Mouse (Mus musculus) midbrain, embryonic 10.5 days (tissue): ENCODE results near the gene Ccdc40. TPM values are rescaled to one million over a fixed set of nuclear protein-coding genes. Genes with fewer than 3 reads are reported as not detected.

ENCODE experiments used
- DNase-seq: peaks from one replicate; pipeline ENCODE4 v3.0.0-alpha.2; 2017; ENCODE audit warnings: low spot score
- H3K27ac ChIP-seq: fragments of 300-500 bp; sonication (generic); replicated peaks from 2 replicates; pipeline ENCODE4 v1.5.1; 2016; ENCODE audit warnings: mild to moderate bottlenecking
- H3K27me3 ChIP-seq: fragments of 300-500 bp; sonication (generic); 2 replicates; pipeline ENCODE4 v1.6.1; 2016; ENCODE audit warnings: low read depth, mild to moderate bottlenecking; ENCODE audit not compliant: poor library complexity, severe bottlenecking
- H3K36me3 ChIP-seq: fragments of 300-500 bp; sonication (generic); 2 replicates; pipeline ENCODE4 v1.6.1; 2016; ENCODE audit warnings: mild to moderate bottlenecking, moderate library complexity
- H3K4me1 ChIP-seq: fragments of 300-500 bp; sonication (generic); 2 replicates; pipeline ENCODE4 v1.6.1; 2016
- H3K4me3 ChIP-seq: fragments of 300-500 bp; sonication (generic); 2 replicates; pipeline ENCODE4 v1.5.1; 2016; ENCODE audit warnings: mild to moderate bottlenecking, moderate library complexity
- H3K9me3 ChIP-seq: fragments of 300-500 bp; sonication (generic); replicated peaks from 2 replicates; pipeline ENCODE4 v1.6.1; 2016; ENCODE audit warnings: mild to moderate bottlenecking
- WGBS: fragments of 180-500 bp; shearing (Covaris S2); methylation state at CpG from one replicate; pipeline ENCODE4 v1.1.7; 2016; 5-methylcytosine and 5-hydroxymethylcytosine counted together
- polyA plus RNA-seq: library from polyadenylated mRNA; unstranded; fragments of >200 nt; fragmentation: Nextera tagmentation; extraction: Ambion mirVana; gene quantifications from 2 replicates; pipeline ENCODE4 v1.2.1, GENCODE M21; 2016

Gene Ccdc40
- polyA plus RNA-seq, 1 experiment from 2014 or later = 20.6 TPM

DNA sequence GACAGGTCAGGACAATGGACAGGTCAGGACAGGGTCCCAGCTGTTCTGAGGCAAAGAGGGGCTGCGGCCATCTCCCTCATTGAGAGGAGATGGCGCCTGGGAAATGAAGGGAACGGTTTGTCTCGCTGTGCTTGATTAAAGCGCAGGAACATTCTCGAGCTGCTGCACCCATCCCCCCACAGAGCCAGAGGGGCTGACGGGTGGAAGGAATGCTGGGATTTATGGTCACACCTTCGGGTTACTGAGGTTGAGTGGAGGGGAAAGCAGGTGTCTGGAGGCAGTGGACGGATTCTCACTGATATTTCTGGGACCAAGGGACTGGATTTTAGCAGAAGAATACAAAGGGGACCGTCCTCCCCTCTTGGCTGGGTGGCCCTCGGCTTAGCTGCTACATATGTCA is 79.5 kb downstream of the Ccdc40 start:
- Histone ChIP-seq H3K9me3 (no peaks in the 10 kb centered on the region), H3K27ac (no peak overlapping the region), H3K4me3 (no peak overlapping the region), H3K4me1 (peaks cover 29% of the 10 kb centered on the region), H3K36me3 (no peaks in the 10 kb centered on the region), H3K27me3 (peaks cover 28% of the 10 kb centered on the region)
- WGBS = 37% methylated on average over 11 of the region's 11 CpGs
- DNase-seq = no peak

DNA sequence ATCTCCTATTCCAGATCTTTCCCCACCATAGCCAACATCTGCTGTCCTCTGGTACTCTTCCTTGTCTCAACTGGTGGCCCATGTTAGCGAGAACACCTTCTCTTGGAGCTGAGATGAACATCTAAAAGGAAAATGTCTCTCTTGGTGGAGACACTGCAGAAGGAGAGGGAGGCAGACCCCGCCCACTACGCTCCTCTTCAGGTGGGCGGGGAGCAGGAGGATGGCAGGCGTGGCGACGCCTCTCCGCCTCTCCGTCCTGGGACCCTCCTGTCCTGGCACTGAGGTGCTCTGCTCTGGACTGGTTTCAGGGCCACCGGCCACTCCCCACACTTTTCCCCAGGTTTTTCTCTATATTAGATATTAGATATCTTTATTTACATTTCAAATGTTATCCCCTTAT is 82.2 kb downstream of the Ccdc40 start:
- H3K27me3 ChIP-seq = peaks cover 18% of the 10 kb centered on the region; the same call in 1 of the 2 replicates
- no peaks in the 10 kb centered on the region for H3K36me3 ChIP-seq
- H3K9me3 ChIP-seq = no peaks in the 10 kb centered on the region
- H3K4me1 ChIP-seq = peaks cover 22% of the 10 kb centered on the region
- DNase-seq = no peak
- no peak overlapping the region for H3K27ac ChIP-seq
- WGBS = 18% methylated on average over 10 of the region's 10 CpGs
- H3K4me3 ChIP-seq = no peak overlapping the region

DNA sequence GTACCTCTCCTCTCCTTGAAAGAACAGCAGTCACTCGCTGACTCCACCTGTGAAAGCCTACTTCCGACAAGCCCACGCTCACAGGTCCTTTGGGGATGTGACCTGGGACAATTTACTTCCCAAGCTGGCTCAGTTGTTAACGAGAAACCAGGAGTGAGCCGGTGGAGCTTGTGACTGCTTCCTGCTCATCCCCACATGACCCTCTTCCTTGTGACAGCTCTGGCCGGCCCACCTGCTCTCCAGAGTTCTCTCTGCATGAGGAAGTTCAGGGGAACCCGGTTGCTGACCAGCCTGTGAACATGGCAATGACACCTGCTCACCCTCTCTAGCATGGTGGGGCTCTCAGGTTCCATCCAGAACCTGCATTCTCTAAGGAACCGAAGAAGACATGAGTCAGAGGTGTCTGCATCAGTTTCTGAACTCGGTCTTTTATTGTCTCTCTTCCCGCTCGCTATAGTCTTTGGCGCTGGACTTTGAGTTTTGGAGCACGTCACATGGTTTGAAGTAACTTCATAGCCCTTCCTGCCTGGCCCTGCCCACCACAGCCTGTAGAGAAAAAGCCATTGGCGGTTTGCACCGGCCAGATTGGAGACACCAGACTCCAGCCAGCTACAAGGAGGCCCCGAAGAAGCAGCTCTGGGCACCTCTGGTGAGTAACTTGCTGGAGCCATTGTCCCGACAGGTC is 86.0 kb downstream of the Ccdc40 start:
- 84% methylated on average over 17 of the region's 17 CpGs for WGBS
- Histone ChIP-seq H3K4me1 (no peaks in the 10 kb centered on the region), H3K36me3 (no peaks in the 10 kb centered on the region), H3K27ac (no peak overlapping the region), H3K9me3 (no peaks in the 10 kb centered on the region), H3K4me3 (no peak overlapping the region), H3K27me3 (0 out of 2 replicates have a peak, but pooled peaks cover 6% of the 10 kb centered on the region)
- DNase-seq = no peak

Other genes with a start within 250 kb of the Ccdc40 start
- gene Enpp7, start 240.4 kb upstream of the Ccdc40 start, polyA plus RNA-seq = not detected in 2 replicates
- gene Cbx2, start 205.6 kb upstream of the Ccdc40 start, polyA plus RNA-seq = 108 and 110 TPM in 2 replicates
- 13.5 and 15.0 TPM in 2 replicates for gene Cbx8, start 187.6 kb upstream of the Ccdc40 start, polyA plus RNA-seq
- gene Cbx4, start 142.4 kb upstream of the Ccdc40 start, polyA plus RNA-seq = 5.1 and 7.1 TPM in 2 replicates
- 27.0 and 29.6 TPM in 2 replicates for gene Tbc1d16, start 73 bp upstream of the Ccdc40 start, polyA plus RNA-seq
- gene Gaa, start 39.3 kb downstream of the Ccdc40 start, polyA plus RNA-seq = 32.0 and 33.6 TPM in 2 replicates
- gene Eif4a3, start 71.5 kb downstream of the Ccdc40 start, polyA plus RNA-seq = 465 and 494 TPM in 2 replicates
- gene Card14, start 79.2 kb downstream of the Ccdc40 start, polyA plus RNA-seq = not detected in 2 replicates
- gene Sgsh, start 127.0 kb downstream of the Ccdc40 start, polyA plus RNA-seq = 6.4 and 6.5 TPM in 2 replicates
- 7.1 and 7.4 TPM in 2 replicates for gene Slc26a11, start 127.0 kb downstream of the Ccdc40 start, polyA plus RNA-seq
- 0.97 and 1.0 TPM in 2 replicates for gene Rnf213, start 164.5 kb downstream of the Ccdc40 start, polyA plus RNA-seq